Mouse (Mus musculus) lung, embryonic 15.5 days (tissue): ENCODE results near the gene Ccdc85b. TPM values are rescaled to one million over a fixed set of nuclear protein-coding genes. Genes with fewer than 3 reads are reported as not detected.

ENCODE experiments used
- ATAC-seq: fragments of 200-750 bp; cut with Nextera tagmentation; 2 replicates; pipeline ENCODE4 v1.8.0; 2017; ENCODE audit warnings: moderate number of reproducible peaks, borderline replicate concordance; ENCODE audit not compliant: low FRiP score, low TSS enrichment; ENCODE audit errors: extremely low read depth
- H3K27ac ChIP-seq: fragments of 300-500 bp; sonication (generic); 2 replicates; pipeline ENCODE4 v1.5.1; 2015; ENCODE audit warnings: moderate library complexity, mild to moderate bottlenecking, inconsistent platforms
- H3K27me3 ChIP-seq: fragments of 300-500 bp; sonication (generic); 2 replicates; pipeline ENCODE4 v1.6.1; 2015; ENCODE audit warnings: inconsistent platforms
- H3K36me3 ChIP-seq: fragments of 300-500 bp; sonication (generic); 2 replicates; pipeline ENCODE4 v1.6.1; 2015; ENCODE audit warnings: inconsistent platforms
- H3K4me1 ChIP-seq: fragments of 300-500 bp; sonication (generic); 2 replicates; pipeline ENCODE4 v1.6.1; 2015; ENCODE audit warnings: inconsistent platforms
- H3K4me2 ChIP-seq: fragments of 300-500 bp; sonication (generic); 2 replicates; pipeline ENCODE4 v1.6.1; 2015; ENCODE audit warnings: inconsistent platforms, mild to moderate bottlenecking, moderate library complexity
- H3K4me3 ChIP-seq: fragments of 300-500 bp; sonication (generic); 2 replicates; pipeline ENCODE4 v1.5.1; 2015; ENCODE audit warnings: mild to moderate bottlenecking, inconsistent platforms
- H3K9ac ChIP-seq: fragments of 300-500 bp; sonication (generic); 2 replicates; pipeline ENCODE4 v1.6.1; 2015; ENCODE audit warnings: inconsistent platforms
- H3K9me3 ChIP-seq: fragments of 300-500 bp; sonication (generic); 2 replicates; pipeline ENCODE4 v1.6.1; 2016; ENCODE audit warnings: inconsistent platforms
- WGBS: fragments of 180-500 bp; shearing (Covaris S2); methylation state at CpG from one replicate; pipeline ENCODE4 v1.1.7; 2015; 5-methylcytosine and 5-hydroxymethylcytosine counted together
- polyA plus RNA-seq: library from polyadenylated mRNA; unstranded; fragments of >200 nt; fragmentation: Nextera tagmentation; extraction: Ambion mirVana; gene quantifications from 2 replicates; pipeline ENCODE4 v1.2.1, GENCODE M21; 2015

Ccdc85b gene
- polyA plus RNA-seq, 1 experiment from 2014 or later = 12.1 TPM

DNA sequence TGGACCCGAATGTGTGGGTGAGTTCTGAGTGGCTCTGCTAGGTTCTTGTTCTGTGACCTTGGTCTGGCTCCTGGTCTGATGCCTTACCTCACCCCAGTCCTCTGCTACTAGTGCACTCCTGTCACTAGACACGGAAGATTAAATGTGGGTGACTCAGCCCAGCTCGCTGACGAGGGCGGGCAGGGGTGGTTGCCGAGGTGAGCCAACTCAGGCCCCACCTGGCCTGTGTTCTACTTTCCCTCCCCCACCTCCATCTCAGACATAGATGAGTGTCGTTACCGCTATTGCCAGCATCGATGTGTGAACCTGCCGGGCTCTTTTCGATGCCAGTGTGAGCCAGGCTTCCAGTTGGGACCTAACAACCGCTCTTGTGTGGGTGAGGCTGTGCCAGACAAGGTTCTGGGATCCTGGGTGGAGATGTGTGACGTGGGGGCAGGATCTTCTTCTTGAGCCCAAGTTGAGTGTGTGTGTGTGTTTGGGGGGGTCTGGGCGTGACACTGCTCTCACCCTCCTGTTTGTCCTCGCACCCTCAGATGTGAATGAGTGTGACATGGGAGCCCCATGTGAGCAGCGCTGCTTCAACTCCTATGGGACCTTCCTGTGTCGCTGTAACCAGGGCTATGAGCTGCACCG is 20.1 kb upstream of the Ccdc85b start:
- Histone ChIP-seq H3K27ac (no peak overlapping the region), H3K36me3 (peaks cover 53% of the 10 kb centered on the region)

DNA sequence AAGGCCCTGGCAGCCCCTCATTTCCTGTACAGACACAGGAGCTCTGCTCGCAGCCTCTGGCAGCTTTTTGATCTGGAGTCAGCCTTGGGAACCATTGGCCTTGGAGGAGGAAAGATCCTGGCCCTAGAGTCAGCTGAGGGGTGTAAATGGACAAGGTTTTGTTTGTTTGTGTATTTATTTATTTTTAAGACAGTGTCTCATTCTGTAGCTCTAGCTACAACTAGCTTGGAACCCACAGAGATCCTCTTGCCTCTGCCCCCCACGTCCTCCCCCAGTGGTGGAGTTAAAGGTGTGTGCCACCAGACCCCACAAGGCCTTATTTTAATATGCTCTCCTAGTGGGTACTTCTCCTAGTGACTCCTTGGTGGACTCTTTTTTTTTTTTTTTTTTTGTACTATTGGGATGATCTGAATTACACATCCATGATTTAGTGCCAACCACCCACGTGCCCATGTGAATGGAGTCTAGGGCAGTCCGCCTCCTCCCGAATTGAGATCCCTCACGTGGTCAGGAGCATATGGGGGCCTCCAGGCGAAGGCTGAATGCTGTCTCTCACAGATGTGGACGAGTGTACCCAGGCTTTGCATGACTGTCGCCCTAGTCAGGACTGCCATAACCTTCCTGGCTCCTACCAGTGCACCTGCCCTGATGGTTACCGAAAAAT is 19.4 kb upstream of the Ccdc85b start:
- Histone ChIP-seq H3K36me3 (peaks cover 46% of the 10 kb centered on the region), H3K9me3 (no peaks in the 10 kb centered on the region), H3K9ac (no peak overlapping the region), H3K27me3 (no peaks in the 10 kb centered on the region), H3K4me3 (no peak overlapping the region), H3K27ac (no peak overlapping the region), H3K4me2 (no peak overlapping the region), H3K4me1 (peaks cover 20% of the 10 kb centered on the region)
- WGBS = 87% methylated on average over 10 of the region's 10 CpGs
- ATAC-seq = no peak

More for the DNA sequence above, 20.1 kb upstream of the Ccdc85b start:
- Histone ChIP-seq H3K9me3 (no peaks in the 10 kb centered on the region), H3K4me1 (peaks cover 21% of the 10 kb centered on the region), H3K4me2 (no peak overlapping the region), H3K4me3 (no peak overlapping the region), H3K9ac (no peak overlapping the region), H3K27me3 (no peaks in the 10 kb centered on the region)
- ATAC-seq = no peak
- 86% methylated on average over 18 of the region's 18 CpGs for WGBS

DNA sequence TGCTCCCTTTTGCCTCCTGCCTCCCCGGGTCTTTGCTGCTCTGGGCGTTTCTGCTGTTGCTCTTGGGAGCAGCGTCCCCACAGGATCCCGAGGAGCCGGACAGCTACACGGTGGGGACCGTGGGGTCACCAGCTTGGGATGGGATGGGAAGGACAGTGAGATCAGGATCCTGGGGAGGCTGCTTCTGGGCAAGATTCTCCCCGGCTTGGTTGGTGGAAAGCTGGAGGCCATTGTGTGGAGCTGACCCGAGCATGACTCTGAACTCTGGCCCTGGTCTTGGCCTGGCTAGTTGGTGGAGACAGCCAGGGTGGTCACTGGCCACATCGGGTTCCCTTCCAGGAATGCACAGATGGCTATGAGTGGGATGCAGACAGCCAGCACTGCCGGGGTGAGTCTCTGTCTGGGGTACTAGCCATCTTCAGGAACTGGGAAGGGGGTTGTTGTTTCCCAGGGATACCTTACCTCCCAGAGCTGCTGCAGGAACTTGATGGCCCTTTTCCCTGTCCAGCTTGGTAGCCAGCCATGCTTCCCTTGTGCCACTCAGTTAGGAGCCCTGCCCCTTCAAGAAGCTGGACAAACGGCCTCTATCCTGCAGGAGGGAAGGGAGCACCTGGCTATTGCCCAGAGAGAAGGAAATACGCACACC is 17.5 kb upstream of the Ccdc85b start:
- H3K4me3 ChIP-seq = peak overlapping the region; percentile 56
- peak overlapping the region; percentile 67 for H3K9ac ChIP-seq
- no peaks in the 10 kb centered on the region for H3K9me3 ChIP-seq
- 10% methylated on average over 13 of the region's 13 CpGs for WGBS
- peak overlapping the region; percentile 90 for H3K27ac ChIP-seq
- H3K36me3 ChIP-seq = peaks cover 27% of the 10 kb centered on the region
- H3K4me1 ChIP-seq = peaks cover 20% of the 10 kb centered on the region
- no peaks in the 10 kb centered on the region for H3K27me3 ChIP-seq
- peak; percentile 27 for ATAC-seq
- peak overlapping the region; percentile 83 for H3K4me2 ChIP-seq

DNA sequence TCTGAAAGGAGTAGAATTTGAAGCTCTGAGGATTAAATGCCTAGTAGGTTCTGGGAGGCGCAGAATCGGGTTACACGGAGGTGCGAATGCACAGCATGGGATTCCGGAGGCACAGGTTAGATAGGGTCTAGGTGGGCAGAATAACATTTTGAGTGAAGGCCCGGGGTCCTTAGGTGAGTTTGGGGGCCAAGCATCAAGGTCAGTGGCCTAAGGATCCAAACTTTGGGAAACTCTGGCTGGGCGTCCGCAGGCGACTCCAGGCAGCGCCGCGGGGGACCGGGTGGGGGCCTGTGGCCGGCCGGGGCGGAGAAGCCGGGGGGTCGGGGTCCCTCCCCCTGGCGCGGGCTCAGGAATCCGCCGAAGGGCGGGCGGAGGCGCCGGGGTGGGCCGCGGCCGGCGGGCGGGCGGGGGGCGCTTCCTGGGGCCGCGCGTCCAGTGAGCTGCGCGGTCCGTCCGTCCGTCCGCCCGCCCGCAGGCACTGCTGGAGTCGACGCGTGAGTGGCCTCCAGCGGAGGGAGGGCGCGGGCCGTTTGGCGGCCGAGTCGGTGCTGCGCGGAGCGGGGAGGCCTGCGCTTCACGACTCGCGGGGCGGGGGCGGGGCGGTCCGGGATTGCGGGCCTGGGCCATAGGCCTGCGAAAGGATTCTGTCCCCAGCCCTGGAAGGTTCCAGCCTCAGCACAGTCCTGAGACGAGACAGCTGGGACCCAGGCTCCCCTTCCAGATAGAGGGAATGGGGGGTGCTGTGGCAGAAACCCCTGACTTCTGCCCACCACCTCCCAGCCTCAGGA is 16.8 kb upstream of the Ccdc85b start:
- Histone ChIP-seq H3K27me3 (no peaks in the 10 kb centered on the region), H3K36me3 (peaks cover 20% of the 10 kb centered on the region), H3K9ac (peak overlapping the region; percentile 67), H3K4me1 (peaks cover 20% of the 10 kb centered on the region), H3K27ac (peak overlapping the region; percentile 90), H3K4me3 (peak overlapping the region; percentile 56), H3K9me3 (no peaks in the 10 kb centered on the region), H3K4me2 (peak overlapping the region; percentile 83)
- peak; percentile 69 for ATAC-seq
- WGBS = 3% methylated on average over 47 of the region's 68 CpGs

DNA sequence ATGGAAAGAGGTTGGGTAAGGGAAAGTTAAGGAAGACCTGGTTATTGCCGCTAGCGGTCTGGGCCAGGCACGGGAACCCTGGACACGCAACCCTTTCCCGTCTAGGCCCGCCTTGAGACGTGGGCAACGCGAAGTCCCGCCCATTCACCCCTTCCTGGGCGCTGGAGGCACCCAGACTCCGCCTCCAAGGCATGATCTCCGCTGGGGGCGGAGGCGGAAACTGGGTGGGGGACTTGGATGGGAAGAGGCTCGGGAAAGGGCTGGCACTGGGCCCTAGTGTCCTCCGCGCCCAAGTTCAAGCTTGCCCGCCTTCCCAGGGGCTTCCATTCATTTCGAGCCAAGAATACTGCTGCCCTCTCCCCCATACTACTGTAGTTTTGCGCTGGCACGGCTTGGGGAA is 16.0 kb upstream of the Ccdc85b start, which contains the start of gene Efemp2:
Gene Efemp2 (plus strand): TSS at position 235 of the 400 bp plus-strand sequence.
- Histone ChIP-seq H3K4me3 (peak within 1 kb of the TSS; percentile 56), H3K36me3 (peaks cover 13% of the 10 kb centered on the region), H3K27ac (peak within 1 kb of the TSS; percentile 90), H3K27me3 (no peaks in the 10 kb centered on the region), H3K9ac (peak within 1 kb of the TSS; percentile 67), H3K4me2 (peak within 1 kb of the TSS; percentile 83), H3K9me3 (no peaks in the 10 kb centered on the region), H3K4me1 (peaks cover 20% of the 10 kb centered on the region)
- 1% methylated on average over 22 of the region's 22 CpGs for WGBS
- ATAC-seq = peak; percentile 86

DNA sequence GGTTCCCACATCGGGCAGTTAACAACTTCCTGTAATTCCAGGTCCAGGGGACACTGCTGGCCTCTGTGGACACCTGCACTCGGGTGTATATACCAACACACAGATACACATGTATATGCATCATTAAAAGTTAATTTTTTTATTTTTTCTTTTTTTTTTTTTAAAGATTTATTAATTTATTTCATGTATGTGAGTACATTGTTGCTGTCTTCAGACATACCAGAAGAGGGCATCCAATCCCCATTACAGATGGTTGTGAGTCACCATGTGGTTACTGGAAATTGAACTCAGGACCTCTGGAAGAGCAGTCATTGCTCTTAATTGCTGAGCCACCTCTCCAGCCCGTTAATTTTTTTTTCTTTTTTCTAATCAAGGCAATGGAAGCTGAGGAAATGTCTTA is 15.2 kb upstream of the Ccdc85b start:
- Histone ChIP-seq H3K27ac (peak overlapping the region; percentile 90; the same call in 1 of the 2 replicates), H3K4me2 (no peak overlapping the region)

DNA sequence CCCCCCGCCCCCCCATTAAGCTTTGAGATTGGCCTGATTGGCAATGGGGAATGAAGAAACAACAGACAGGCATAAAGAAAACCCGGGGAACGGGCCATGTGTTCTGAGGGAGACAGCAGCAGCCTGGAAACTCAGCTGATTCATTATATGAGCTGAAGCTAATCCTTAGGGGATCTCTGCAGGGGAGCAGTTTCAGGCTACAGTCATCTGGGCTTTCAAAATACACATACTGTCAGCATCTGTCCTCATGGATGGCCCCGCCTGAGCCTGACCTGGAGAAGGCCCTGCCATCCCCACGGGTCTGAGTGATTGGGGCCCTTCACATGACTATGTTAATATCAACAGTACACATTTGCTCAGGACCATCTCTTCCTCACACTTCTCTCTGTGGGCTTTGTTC is 14.2 kb upstream of the Ccdc85b start:
- Histone ChIP-seq H3K4me3 (no peak overlapping the region), H3K27ac (no peak overlapping the region), H3K4me1 (peaks cover 22% of the 10 kb centered on the region), H3K9me3 (no peaks in the 10 kb centered on the region), H3K4me2 (no peak overlapping the region), H3K9ac (no peak overlapping the region), H3K36me3 (peaks cover 8% of the 10 kb centered on the region), H3K27me3 (no peaks in the 10 kb centered on the region)
- no peak for ATAC-seq
- WGBS = 47% methylated on average over 5 of the region's 5 CpGs

More for the DNA sequence above, 15.2 kb upstream of the Ccdc85b start:
- no peaks in the 10 kb centered on the region for H3K9me3 ChIP-seq
- peaks cover 8% of the 10 kb centered on the region; the same call in 1 of the 2 replicates for H3K36me3 ChIP-seq
- no peak for ATAC-seq
- H3K9ac ChIP-seq = no peak overlapping the region
- H3K4me1 ChIP-seq = peaks cover 24% of the 10 kb centered on the region
- no peaks in the 10 kb centered on the region for H3K27me3 ChIP-seq
- H3K4me3 ChIP-seq = no peak overlapping the region
- WGBS = 73% methylated on average over 3 of the region's 3 CpGs

DNA sequence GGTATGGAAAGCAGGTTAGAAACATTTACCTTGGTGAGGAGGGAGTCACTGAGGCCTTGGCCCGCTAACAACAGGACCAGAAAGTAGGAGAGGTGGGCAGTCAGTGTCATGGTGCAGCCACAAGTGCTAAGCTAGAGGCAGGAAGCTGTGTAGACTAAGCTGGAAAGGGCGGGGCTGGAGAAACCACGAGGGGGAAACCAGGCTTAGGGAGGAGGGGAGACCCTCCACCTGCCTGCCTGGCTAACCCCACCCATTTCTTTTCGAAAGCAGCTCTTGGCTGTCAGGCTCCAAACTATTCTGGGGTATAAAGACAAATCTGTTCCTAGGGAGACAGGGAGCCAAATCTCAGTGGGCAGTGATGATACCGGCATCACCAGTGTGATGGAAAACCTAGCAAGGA is 10.7 kb upstream of the Ccdc85b start, which contains the start of gene Ctsw:
Gene Ctsw (minus strand): TSS at position 134 of the 400 bp plus-strand sequence.
- Histone ChIP-seq H3K4me1 (peaks cover 15% of the 10 kb centered on the region), H3K4me2 (no peak within 1 kb of the TSS), H3K9me3 (no peaks in the 10 kb centered on the region), H3K36me3 (peaks cover 30% of the 10 kb centered on the region), H3K9ac (no peak within 1 kb of the TSS), H3K4me3 (no peak within 1 kb of the TSS), H3K27ac (no peak within 1 kb of the TSS), H3K27me3 (no peaks in the 10 kb centered on the region)
- ATAC-seq = no peak
- WGBS = 39% methylated on average over 5 of the region's 5 CpGs

DNA sequence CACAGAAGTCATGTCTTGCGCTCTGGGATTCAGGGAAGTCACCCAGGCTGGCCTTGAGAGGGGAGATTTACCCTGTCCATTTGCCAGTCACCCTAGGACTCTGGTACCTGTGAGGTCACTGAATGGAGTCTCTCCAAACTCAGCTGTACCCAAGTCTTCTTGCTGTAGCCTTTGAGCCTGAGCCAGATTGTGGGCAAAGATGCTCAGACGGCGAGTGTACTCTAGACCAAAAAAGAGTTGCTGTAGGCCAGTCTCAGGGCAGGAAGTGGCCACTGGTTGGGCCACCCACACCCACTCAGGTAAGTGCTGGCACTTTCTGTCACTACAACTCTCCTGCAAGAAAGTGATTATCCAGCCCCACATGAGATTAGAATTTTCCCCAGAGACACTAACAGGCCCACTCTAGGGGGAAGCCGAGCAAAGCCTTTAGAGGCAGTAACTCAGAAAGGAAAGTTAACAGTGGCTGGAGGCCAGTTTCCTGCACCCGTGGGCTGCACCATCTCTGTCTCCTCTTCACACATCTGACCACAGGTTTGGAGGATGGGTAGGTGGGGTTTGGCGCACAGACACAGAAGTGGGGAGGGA is 9.3 kb upstream of the Ccdc85b start:
- no peaks in the 10 kb centered on the region for H3K27me3 ChIP-seq
- no peak overlapping the region for H3K27ac ChIP-seq
- H3K4me2 ChIP-seq = no peak overlapping the region
- no peaks in the 10 kb centered on the region for H3K9me3 ChIP-seq
- H3K9ac ChIP-seq = no peak overlapping the region
- no peak for ATAC-seq
- WGBS = 86% methylated on average over 6 of the region's 6 CpGs
- peaks cover 17% of the 10 kb centered on the region for H3K4me1 ChIP-seq
- H3K36me3 ChIP-seq = peaks cover 42% of the 10 kb centered on the region
- H3K4me3 ChIP-seq = no peak overlapping the region

DNA sequence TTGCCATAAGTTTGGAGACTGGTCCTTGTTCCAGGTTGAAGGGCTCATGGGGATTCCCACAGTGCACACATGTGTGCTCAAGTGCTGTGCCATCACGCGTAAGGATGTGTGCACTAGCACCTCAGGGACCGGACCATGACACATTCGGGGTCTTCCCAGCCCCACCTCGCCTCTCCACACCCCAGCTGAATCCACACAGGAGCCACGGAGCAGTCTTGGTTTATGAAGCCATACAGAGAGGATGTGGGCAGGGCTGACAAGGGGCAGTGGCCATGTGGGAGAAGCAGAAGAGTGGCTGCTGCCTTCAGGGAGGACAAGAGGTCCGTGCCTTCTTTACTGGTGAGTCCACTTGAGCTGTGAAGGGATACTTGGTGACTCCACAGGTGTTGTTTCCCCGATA is 7.3 kb upstream of the Ccdc85b start:
- Histone ChIP-seq H3K9ac (no peak overlapping the region), H3K9me3 (no peaks in the 10 kb centered on the region), H3K4me1 (peaks cover 30% of the 10 kb centered on the region), H3K36me3 (peaks cover 47% of the 10 kb centered on the region), H3K4me3 (no peak overlapping the region), H3K27me3 (no peaks in the 10 kb centered on the region), H3K27ac (no peak overlapping the region), H3K4me2 (no peak overlapping the region)
- ATAC-seq = no peak
- WGBS = 93% methylated on average over 8 of the region's 8 CpGs
